ENCODE assay signal across 8 mouse cellular contexts in the genomic region with DNA sequence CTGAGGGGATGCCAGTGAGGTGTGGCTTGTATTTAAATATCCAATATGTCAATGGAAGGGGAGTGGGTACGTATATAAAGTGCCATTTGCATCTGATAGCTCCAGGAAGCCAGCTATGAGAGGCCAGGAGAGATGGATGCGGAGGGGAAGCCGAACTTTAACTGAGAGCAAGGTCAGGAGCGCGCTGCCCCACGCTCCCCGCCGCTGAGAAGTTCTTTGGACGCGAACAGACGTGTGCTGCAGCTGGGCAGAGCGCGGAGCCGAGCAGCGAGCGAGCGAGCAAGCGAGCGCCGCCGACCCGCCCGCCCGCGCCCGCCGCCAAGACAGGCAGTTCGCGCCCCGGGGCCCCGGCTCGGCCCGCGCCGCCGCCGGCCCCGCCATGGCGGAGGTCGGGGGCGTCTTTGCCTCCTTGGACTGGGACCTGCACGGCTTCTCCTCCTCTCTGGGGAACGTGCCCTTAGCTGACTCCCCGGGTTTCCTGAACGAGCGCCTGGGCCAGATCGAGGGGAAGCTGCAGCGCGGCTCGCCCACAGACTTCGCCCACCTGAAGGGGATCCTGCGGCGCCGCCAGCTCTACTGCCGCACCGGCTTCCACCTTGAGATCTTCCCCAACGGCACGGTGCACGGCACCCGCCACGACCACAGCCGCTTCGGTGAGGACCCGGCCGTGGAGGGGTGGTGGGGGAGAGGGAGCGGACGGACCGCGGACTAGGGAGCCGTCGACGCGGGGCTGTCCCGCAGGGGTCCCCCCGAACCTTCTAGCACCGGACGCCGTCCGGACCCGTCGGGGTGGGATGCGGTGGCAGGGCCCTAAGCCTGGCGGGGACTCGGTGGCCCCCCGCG. TPM values are rescaled to one million over a fixed set of nuclear protein-coding genes. Genes with fewer than 3 reads are reported as not detected.
DNase-seq lines count a peak whose midpoint lies in the region; ATAC-seq and TF ChIP-seq lines count a peak whose summit lies in the region.

A gene (plus strand): TSS at position 118 of the 843 bp plus-strand sequence.

- peak; percentile 25; the same call in 1 of the 2 replicates for ATAC-seq in kidney, postnatal 0 days (replicated peaks; ENCODE audit: low FRiP score, low read depth)
- ATAC-seq in activated CD4-positive, CD25-positive, alpha-beta regulatory T cell, adult 4 months: peak; percentile 25
- ATAC-seq in forebrain, embryonic 14.5 days: peak; percentile 36
- ATAC-seq in hindbrain, embryonic 15.5 days (ENCODE audit: low FRiP score, low read depth): peak; percentile 36; the same call in 1 of the 2 replicates

- H3K36me3 ChIP-seq in kidney, postnatal 0 days (ENCODE audit: insufficient read depth, low read length): no peaks in the 10 kb centered on the region
- H3K36me3 ChIP-seq in forebrain, embryonic 14.5 days (ENCODE audit: control insufficient read depth, insufficient read depth, low read length): no peaks in the 10 kb centered on the region
- no peaks in the 10 kb centered on the region for H3K36me3 ChIP-seq in hindbrain, embryonic 15.5 days
- no peaks in the 10 kb centered on the region for H3K36me3 ChIP-seq in midbrain, embryonic 10.5 days

- no peak within 1 kb of the TSS for H3K27ac ChIP-seq in kidney, postnatal 0 days
- H3K27ac ChIP-seq in forebrain, embryonic 14.5 days (ENCODE audit: low read depth, low read length): no peak within 1 kb of the TSS
- H3K27ac ChIP-seq in hindbrain, embryonic 15.5 days (replicated peaks): no peak within 1 kb of the TSS
- H3K27ac ChIP-seq in midbrain, embryonic 10.5 days (replicated peaks): peak within 1 kb of the TSS; percentile 33; the same call in 1 of the 2 replicates

- no peaks in the 10 kb centered on the region for H3K9me3 ChIP-seq in kidney, postnatal 0 days (replicated peaks; ENCODE audit: low read length)
- no peaks in the 10 kb centered on the region for H3K9me3 ChIP-seq in forebrain, embryonic 14.5 days (replicated peaks; ENCODE audit: control insufficient read depth, low read length)
- no peaks in the 10 kb centered on the region for H3K9me3 ChIP-seq in hindbrain, embryonic 15.5 days
- H3K9me3 ChIP-seq in midbrain, embryonic 10.5 days (replicated peaks): 0 out of 2 replicates have a peak, but pooled peaks cover 7% of the 10 kb centered on the region

- H3K27me3 ChIP-seq in kidney, postnatal 0 days (ENCODE audit: insufficient read depth, low read length): peaks cover 6% of the 10 kb centered on the region; the same call in 1 of the 2 replicates
- H3K27me3 ChIP-seq in forebrain, embryonic 14.5 days (replicated peaks; ENCODE audit: control insufficient read depth, insufficient read depth, low read length): peaks cover 11% of the 10 kb centered on the region; the same call in 1 of the 2 replicates
- H3K27me3 ChIP-seq in hindbrain, embryonic 15.5 days: peaks cover 51% of the 10 kb centered on the region
- peaks cover 90% of the 10 kb centered on the region for H3K27me3 ChIP-seq in midbrain, embryonic 10.5 days (ENCODE audit: low read depth, poor library complexity, severe bottlenecking)

- H3K4me2 ChIP-seq in kidney, postnatal 0 days (ENCODE audit: low read length): peak within 1 kb of the TSS; percentile 65
- peak within 1 kb of the TSS; percentile 60 for H3K4me2 ChIP-seq in forebrain, embryonic 14.5 days (ENCODE audit: low read length)
- H3K4me2 ChIP-seq in hindbrain, embryonic 15.5 days: peak within 1 kb of the TSS; percentile 75

- H3K9ac ChIP-seq in kidney, postnatal 0 days (ENCODE audit: low read depth, low read length): no peak within 1 kb of the TSS
- peak within 1 kb of the TSS; percentile 35 for H3K9ac ChIP-seq in forebrain, embryonic 14.5 days (ENCODE audit: low read length)
- H3K9ac ChIP-seq in hindbrain, embryonic 15.5 days: 0 out of 2 replicates have a peak within 1 kb of the TSS, but pooled peaks have one; percentile 29

- TF ChIP-seq CTCF in kidney, postnatal 0 days (IDR thresholded peaks at IDR 0.05; ENCODE audit: low read depth): no peak

- H3K4me3 ChIP-seq in kidney, postnatal 0 days (replicated peaks; ENCODE audit: low read depth, low read length): peak within 1 kb of the TSS; percentile 37
- peak within 1 kb of the TSS; percentile 35 for H3K4me3 ChIP-seq in forebrain, embryonic 14.5 days (ENCODE audit: low read depth, low read length)
- peak within 1 kb of the TSS; percentile 43 for H3K4me3 ChIP-seq in hindbrain, embryonic 15.5 days
- H3K4me3 ChIP-seq in midbrain, embryonic 10.5 days: peak within 1 kb of the TSS; percentile 54

- no peak for DNase-seq in kidney, postnatal 0 days (ENCODE audit: low spot score)
- no peak for DNase-seq in kidney, postnatal 25 days
- peak; percentile 1 for DNase-seq in forebrain, embryonic 14.5 days (ENCODE audit: low spot score)
- peak; percentile 32 for DNase-seq in midbrain, embryonic 10.5 days (ENCODE audit: low spot score)
- DNase-seq in thymus, postnatal 25 days: peak; percentile 10
- no peak for DNase-seq in spleen, postnatal 36 days (ENCODE audit: low spot score in 2 of 2)

- 22% methylated on average over 51 of the region's 86 CpGs for WGBS in kidney, postnatal 0 days
- WGBS in forebrain, embryonic 14.5 days: 29% methylated on average over 68 of the region's 86 CpGs
- WGBS in hindbrain, embryonic 15.5 days: 15% methylated on average over 62 of the region's 86 CpGs
- WGBS in midbrain, embryonic 10.5 days: 26% methylated on average over 65 of the region's 86 CpGs

- H3K4me1 ChIP-seq in kidney, postnatal 0 days (replicated peaks; ENCODE audit: insufficient read depth, low read length): 0 out of 2 replicates have a peak, but pooled peaks cover 4% of the 10 kb centered on the region
- no peaks in the 10 kb centered on the region for H3K4me1 ChIP-seq in forebrain, embryonic 14.5 days (ENCODE audit: control insufficient read depth, insufficient read depth, low read length)
- H3K4me1 ChIP-seq in hindbrain, embryonic 15.5 days (replicated peaks): peaks cover 16% of the 10 kb centered on the region
- peaks cover 7% of the 10 kb centered on the region for H3K4me1 ChIP-seq in midbrain, embryonic 10.5 days

RNA-seq across cellular contexts. Expression of the gene that starts here (rescaled TPM):
- polyA plus RNA-seq in kidney, postnatal 0 days (2015; fragmentation: Nextera tagmentation; extraction: Ambion mirVana): 0.11 TPM in 1 of 2 replicates, not detected in the other
- polyA plus RNA-seq in activated CD4-positive, CD25-positive, alpha-beta regulatory T cell, adult 4 months (2017; shearing (Covaris generic)): under 1 TPM in 1 of 2 experiments, not detected in 1; 0.20 TPM
- not detected in 2 replicates for polyA plus RNA-seq in forebrain, embryonic 14.5 days (2014; fragmentation: Nextera tagmentation; extraction: Ambion mirVana)
- polyA plus RNA-seq in hindbrain, embryonic 15.5 days (2015; fragmentation: Nextera tagmentation; extraction: Ambion mirVana): 0.18 TPM in 1 of 2 replicates, not detected in the other
- polyA plus RNA-seq in midbrain, embryonic 10.5 days (2016; fragmentation: Nextera tagmentation; extraction: Ambion mirVana): not detected in 2 replicates

Comparison
In these comparisons a context has a peak if more than half of its experiments do, and no peak if none do; other contexts are left out.
1. Peak in ATAC-seq, H3K4me3 ChIP-seq and H3K4me2 ChIP-seq in kidney, postnatal 0 days; RNA of the gene not detected or under 1 TPM.
2. Peak in ATAC-seq in activated CD4-positive, CD25-positive, alpha-beta regulatory T cell, adult 4 months; RNA of the gene not detected or under 1 TPM.
3. Peak in DNase-seq, ATAC-seq, H3K4me3 ChIP-seq, H3K9ac ChIP-seq and H3K4me2 ChIP-seq in forebrain, embryonic 14.5 days; RNA of the gene not detected or under 1 TPM.
4. Peak in ATAC-seq, H3K4me3 ChIP-seq, H3K9ac ChIP-seq and H3K4me2 ChIP-seq in hindbrain, embryonic 15.5 days; RNA of the gene not detected or under 1 TPM.
5. Peak in DNase-seq, H3K4me3 ChIP-seq and H3K27ac ChIP-seq in midbrain, embryonic 10.5 days; RNA of the gene not detected or under 1 TPM.